Mouse (Mus musculus) lung, adult 2 months (tissue): ENCODE data around the gene Hoxc5.

Source experiments
- CTCF ChIP-seq: fragments of 200-500 bp; IDR thresholded peaks from 2 replicates; pipeline ENCODE4 v1.5.1; 2011; ENCODE audit warnings: mild to moderate bottlenecking, low read length, control low read depth; ENCODE audit not compliant: insufficient read depth
- POLR2A ChIP-seq: fragments of 200-500 bp; IDR thresholded peaks from 2 replicates; pipeline ENCODE4 v1.6.1; 2011; ENCODE audit warnings: low read depth, mild to moderate bottlenecking, control low read depth, low read length, borderline replicate concordance; ENCODE audit errors: extremely low read depth

GRCm38 (mm10) chr15:102917972-102918572, 49.2 kb upstream of the Hoxc5 start:
- TF ChIP-seq CTCF = no peak
- TF ChIP-seq POLR2A = no peak
